Mouse (Mus musculus): ENCODE results near the gene Ank.

Gene Ank

DNA sequence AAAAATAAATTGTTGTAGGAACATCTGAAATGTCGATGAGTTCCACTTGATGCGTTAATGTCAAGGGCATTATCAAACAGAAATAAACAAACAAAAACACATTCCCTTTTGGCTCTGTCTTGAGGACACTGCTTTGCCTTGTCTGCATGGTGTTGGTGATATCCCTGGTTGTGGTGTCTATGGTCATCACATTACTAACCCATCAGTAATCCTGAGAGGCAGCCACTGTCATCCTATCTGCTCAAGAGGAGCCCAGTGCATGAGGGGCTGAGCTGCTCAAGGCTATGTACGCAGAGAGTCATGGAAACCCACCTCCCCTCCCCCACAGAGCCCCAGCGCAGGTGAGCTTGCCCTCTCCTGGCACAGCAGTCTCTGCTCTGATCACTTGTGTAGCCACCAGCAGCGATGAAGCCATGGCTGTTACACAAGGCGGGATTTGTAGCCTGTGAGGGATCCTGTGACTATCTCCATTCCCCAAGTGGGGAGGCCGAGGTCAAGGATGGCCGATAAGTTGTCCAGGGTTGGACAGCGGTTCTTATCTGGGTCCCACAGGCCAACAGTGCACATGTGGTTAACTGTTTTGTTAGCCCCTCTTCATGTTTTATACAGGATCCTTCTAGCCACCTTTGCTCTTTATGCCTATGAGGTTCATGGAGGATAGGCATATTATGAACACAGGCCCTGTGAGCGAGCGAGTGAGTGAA lies 30.3 kb downstream of the Ank start:
- peak; percentile 75 for DNase-seq (ENCODE audit: low spot score)

- DNase-seq (ENCODE audit: low spot score): no peak
Observed at GRCm38 (mm10) chr15:27497300-27497997, 31.0 kb downstream of the Ank start.

GRCm38 (mm10) chr15:27498078-27498477 lies 31.6 kb downstream of the Ank start:
- no peak for DNase-seq (ENCODE audit: low spot score)

DNA sequence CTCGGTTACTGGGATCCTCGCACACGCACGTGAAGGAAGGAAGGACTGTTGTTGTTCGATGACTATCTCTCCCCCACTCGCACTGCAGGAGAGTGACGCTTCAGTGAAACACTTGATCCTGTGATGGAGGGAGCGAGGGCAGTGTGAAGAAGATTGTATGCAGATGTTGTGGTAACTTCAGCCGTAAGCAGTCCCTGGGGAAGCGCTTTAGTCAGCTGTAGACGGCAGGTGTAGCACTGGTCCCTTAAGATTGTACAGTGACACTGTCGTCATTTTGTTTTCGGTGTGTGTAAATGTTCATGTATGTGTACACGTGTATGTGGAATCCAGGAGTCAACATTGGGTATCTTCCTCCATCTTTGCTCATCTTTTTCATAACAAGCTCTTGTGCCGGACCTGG lies 33.9 kb downstream of the Ank start:
- DNase-seq (ENCODE audit: low spot score): no peak

DNA sequence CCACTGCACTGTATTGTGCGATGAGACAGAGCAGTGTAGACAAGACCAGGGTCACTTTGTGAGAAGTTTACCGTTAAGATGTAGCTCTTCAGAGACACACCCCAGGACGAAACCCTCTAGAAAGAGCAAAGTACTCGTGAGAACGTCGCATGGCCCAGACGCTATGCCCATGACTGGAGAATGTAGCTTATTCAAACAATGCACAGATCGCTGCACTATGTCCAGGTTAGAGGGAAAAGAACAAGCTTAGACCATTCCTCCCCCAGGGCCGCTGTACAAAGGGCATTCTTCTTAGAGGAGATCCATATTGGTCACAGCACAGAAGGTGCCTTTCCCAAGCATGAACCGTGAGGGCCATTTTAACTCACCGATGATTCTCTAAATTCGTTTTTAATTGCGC lies 35.9 kb downstream of the Ank start:
- no peak for DNase-seq (ENCODE audit: low spot score)

DNA sequence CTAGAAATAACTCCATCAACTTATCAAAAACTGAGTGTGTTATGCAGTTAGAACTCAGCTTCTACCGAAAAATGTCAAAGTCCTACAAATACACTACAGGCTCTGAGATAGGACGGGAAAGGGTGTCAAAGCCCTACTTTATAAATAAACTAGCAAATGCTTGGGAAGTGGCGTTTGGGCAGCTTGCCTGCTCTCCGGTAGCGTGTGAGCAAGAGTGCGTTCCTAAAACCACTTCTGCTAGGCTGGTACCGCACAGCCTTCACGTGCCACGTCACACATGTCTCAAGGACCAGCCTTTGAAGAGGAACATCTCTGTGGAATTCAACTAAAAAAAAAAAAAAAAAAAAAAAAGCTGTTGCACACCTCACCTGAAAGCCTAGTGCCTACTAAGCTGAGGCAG lies 36.7 kb downstream of the Ank start:
- DNase-seq (ENCODE audit: low spot score): no peak

GRCm38 (mm10) chr15:27503801-27504730 lies 37.6 kb downstream of the Ank start:
- no peak for DNase-seq (ENCODE audit: low spot score)

DNA sequence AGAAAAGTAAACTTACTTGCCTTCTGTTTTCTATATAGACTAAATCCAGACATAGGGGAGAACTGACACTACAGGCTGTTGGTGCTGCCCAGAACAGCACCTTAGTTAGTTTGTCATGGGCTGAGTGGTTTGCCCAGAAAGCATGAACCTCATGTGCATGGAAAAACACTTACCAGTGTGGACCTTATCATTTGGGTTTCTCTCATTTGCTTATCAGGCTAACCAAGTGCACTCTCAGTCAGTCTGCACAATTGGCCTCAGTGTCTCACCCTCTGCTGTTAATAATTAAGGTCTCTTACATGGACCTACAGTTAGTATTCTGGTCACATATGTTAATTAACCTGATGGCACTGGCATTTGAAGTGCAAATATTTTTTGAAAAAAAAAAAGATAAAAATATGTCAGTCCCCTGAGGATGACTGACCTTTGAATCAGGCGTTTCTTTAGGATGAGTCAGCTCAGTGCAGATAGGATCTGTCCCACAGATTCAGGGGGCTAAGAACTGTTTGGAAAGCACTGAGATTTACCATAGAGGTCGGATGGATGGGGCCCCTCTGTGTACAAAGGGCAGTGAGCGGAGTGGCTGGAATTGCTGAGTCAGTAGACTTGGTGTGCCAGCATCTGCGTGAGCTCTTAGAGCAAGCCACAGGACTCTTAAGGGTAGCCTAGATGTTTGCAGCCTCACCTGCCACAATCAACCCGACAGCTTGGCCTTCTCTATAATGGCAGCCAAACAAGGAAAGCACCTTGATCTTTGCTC lies 39.8 kb downstream of the Ank start:
- no peak for DNase-seq (ENCODE audit: low spot score)

DNA sequence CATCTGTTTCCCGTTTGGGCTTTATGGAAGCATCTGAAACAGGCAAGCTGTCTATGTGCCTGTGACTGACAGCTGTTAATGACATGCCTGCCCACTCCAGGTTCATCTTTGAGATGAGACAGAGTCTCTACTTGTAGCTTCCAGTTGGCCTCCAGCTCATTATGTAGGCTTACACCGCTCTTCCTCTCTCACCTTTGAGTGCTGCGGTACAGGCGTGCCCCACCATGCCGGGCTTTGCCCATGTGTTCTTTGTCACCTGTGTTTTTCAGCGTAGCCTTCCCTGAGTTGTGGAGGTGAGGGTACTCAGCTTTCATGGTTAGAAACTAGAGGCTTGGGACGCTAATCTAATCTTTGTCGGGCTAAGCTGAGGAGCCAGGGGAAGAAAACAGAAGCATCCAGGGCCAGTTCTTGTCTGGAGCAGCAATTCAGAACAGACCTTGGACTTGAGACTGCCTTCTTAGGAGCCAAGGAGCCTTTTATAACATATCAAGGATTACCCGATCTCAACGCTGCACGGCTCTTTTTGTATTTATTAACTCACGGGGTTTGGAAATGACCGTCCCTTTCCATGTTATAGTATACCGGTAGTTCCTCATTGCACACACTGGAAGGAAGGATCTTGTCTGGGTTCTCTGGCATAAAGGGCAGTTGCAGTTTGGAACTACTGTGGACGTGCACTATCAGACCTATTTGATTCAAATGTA lies 40.6 kb downstream of the Ank start:
- no peak for DNase-seq (ENCODE audit: low spot score)

- no peak for DNase-seq (ENCODE audit: low spot score)
Observed at GRCm38 (mm10) chr15:27508169-27508568, 41.7 kb downstream of the Ank start.

- DNase-seq (ENCODE audit: low spot score): no peak
Observed at GRCm38 (mm10) chr15:27508982-27509381, 42.5 kb downstream of the Ank start.

- no peak for DNase-seq (ENCODE audit: low spot score)
Observed at GRCm38 (mm10) chr15:27516927-27517326, 50.5 kb downstream of the Ank start.

- DNase-seq (ENCODE audit: low spot score): no peak
Observed at GRCm38 (mm10) chr15:27518026-27518425, 51.5 kb downstream of the Ank start.

DNA sequence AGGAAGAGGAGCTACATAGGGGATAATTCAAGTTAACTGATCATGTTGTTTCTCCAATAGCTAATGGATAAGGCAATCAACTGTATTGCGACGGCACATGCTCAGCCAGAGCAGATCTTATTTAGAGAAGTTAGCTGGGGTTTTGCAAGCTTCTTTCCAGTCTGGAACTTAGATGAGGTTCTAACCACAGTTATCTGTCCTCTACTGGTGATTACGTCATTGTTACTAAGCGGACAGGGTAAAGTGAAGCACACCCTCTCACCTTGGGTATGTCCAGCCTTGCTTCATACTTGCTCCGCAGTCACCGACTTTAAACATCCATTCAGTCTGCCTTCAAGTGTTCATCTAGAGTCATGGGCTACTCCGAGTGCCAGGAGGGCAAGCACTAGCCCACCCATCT lies 53.4 kb downstream of the Ank start:
- no peak for DNase-seq (ENCODE audit: low spot score)

DNA sequence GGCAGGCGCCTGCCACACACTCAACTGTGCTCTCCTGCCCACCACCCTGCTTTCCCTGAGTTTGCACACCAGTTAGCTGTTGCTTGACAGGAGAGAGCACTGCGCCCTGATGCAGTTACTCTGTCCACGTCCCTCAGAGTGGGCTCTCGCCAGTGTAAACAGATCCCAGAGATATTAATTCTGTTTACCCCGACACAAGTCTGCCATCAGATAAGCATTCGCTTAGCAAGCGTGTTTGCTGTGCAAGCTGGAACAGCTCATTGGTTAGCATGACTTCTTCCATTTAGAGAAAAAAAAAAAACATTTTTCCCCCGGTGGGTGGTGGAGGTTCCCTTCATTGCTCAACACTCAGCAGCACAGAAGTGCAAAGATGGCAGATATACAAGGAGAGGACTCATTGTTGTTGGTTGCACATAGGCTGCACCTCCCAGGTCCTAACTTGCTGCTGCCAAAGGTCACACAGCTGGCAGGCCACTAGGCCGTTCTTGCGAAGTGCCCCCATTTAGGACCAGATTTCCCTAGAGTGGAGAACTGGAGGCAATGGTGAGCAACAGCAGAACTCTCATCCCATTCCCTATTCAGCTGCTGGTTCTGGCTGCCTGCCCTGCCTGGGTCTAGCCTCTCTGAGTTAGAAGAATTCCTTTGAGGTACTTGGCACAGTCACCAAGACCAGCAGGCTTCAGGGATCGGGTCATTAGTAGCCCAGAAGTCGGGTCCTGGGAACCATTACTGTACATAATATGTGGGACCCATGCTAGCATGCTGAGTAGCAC lies 58.9 kb downstream of the Ank start:
- no peak for DNase-seq (ENCODE audit: low spot score)

DNA sequence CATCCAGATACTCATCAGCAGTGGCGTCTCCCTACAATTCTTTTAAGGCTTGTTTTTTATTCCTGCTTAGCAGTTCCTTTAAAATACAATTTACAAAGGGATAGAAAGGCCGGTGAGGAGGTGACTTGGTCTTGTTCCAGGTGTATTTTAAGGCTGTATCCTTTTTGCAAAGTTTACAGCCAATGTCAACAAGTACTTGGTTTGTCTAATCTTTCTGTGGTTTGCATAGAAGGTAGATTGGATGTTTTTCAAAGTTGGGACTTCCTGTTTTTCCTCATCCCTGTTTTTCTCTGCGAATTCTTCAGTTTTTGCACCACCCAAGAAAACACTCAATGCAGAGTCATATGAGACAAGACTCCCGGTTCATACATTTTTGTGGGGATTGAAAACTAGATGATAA lies 62.4 kb downstream of the Ank start:
- DNase-seq (ENCODE audit: low spot score): no peak

- DNase-seq (ENCODE audit: low spot score): no peak
Observed at GRCm38 (mm10) chr15:27530023-27530422, 63.5 kb downstream of the Ank start.

DNA sequence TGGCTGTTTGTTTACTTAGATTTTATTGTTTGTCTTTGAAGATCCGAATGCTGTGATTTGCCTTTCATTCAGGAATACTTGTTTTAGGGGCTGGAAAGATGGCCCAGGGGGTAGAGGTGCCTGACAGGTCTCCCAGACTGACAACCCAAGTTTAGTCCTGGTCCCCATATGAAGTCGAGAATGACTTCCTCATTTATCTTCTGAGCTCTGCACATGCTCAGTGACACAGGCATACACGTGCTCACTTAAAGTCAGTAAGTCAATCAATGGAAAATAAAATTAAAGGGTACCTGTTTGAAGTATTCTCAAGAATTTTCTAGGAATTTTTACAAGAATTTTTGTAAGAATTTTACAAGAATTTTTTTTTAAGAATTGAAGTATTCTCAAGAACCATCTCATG lies 66.6 kb downstream of the Ank start:
- no peak for DNase-seq (ENCODE audit: low spot score)

- DNase-seq (ENCODE audit: low spot score): no peak
Observed at GRCm38 (mm10) chr15:27535681-27536080, 69.2 kb downstream of the Ank start.

DNA sequence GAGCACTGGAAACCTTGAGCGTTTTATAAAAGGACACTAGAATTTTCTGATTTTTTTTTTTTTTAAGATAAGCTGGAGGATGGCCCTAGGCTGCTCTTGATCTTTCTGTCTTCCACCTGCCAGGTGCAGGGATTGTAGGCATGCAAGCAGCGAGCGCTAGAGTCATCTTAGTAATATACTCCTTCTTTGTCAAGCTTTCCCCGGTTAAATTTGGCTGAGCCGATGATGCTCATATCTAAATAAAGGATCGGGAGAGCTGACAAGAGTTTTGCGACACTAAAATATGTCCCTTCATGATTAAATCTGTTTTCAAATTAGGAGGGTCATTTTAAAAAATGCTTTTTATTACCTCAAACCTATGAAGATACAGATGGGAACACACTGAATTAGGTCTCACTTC lies 69.7 kb downstream of the Ank start:
- no peak for DNase-seq (ENCODE audit: low spot score)

DNA sequence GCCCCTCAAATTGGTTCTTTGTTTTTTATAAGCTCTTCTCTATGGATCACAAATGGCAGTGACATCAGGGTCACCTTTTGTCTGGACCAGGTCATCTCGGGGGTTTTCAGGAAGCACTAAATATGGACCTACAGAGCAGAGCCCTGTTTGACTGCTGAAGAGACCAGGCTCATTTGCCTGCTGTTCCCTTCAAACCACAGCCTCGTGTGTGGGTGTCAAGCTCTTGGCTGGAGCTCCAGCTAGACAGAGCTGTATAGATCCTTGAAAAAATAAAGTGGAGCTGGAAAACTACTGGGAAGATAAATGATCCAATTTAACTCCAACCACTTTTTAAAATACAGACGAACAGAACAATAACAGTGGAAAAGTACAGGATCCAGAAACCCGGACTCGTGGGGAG lies 70.3 kb downstream of the Ank start:
- DNase-seq (ENCODE audit: low spot score): no peak
